Mouse (Mus musculus) small intestine, adult 2 months (tissue): Measurements from ENCODE around the gene H2-T23.
"Not testable (repeated sequence)": the region's sequence is repeated elsewhere in the genome, so short reads cannot be mapped to it uniquely, and the experiment has no call there.

ENCODE experiments used
- CTCF ChIP-seq: fragments of 200-500 bp; IDR thresholded peaks from 2 replicates; pipeline ENCODE4 v1.5.1; 2012; ENCODE audit warnings: low read depth, mild to moderate bottlenecking, control low read depth, inconsistent platforms, low read length, moderate library complexity, mixed read lengths; ENCODE audit not compliant: insufficient replicate concordance, insufficient read length; ENCODE audit errors: extremely low read depth
- POLR2A ChIP-seq: fragments of 200-500 bp; IDR thresholded peaks from 2 replicates; pipeline ENCODE4 v1.6.1; 2012; ENCODE audit warnings: low read depth, mild to moderate bottlenecking, control low read depth, inconsistent platforms, low read length, moderate library complexity

GRCm38 (mm10) chr17:36042055-36042454, 9.4 kb upstream of the H2-T23 start:
- TF ChIP-seq POLR2A, CTCF: not testable (repeated sequence)
